Mouse (Mus musculus) hindbrain, embryonic 15.5 days (tissue): Measurements from ENCODE around the gene Cfap161. TPM values are rescaled to one million over a fixed set of nuclear protein-coding genes. Genes with fewer than 3 reads are reported as not detected.

Experiments
- ATAC-seq: fragments of 200-750 bp; cut with Nextera tagmentation; 2 replicates; pipeline ENCODE4 v1.8.0; 2017; ENCODE audit warnings: low read depth, moderate number of reproducible peaks, moderate TSS enrichment; ENCODE audit not compliant: low FRiP score
- H3K27ac ChIP-seq: fragments of 300-500 bp; sonication (generic); replicated peaks from 2 replicates; pipeline ENCODE4 v1.5.1; 2015; ENCODE audit warnings: mild to moderate bottlenecking, inconsistent platforms
- H3K27me3 ChIP-seq: fragments of 300-500 bp; sonication (generic); 2 replicates; pipeline ENCODE4 v1.6.1; 2015; ENCODE audit warnings: control low read depth, inconsistent platforms
- H3K36me3 ChIP-seq: fragments of 300-500 bp; sonication (generic); 2 replicates; pipeline ENCODE4 v1.6.1; 2015; ENCODE audit warnings: control low read depth, inconsistent platforms
- H3K4me1 ChIP-seq: fragments of 300-500 bp; sonication (generic); replicated peaks from 2 replicates; pipeline ENCODE4 v1.6.1; 2015; ENCODE audit warnings: control low read depth, inconsistent platforms
- H3K4me2 ChIP-seq: fragments of 300-500 bp; sonication (generic); 2 replicates; pipeline ENCODE4 v1.6.1; 2015; ENCODE audit warnings: moderate library complexity, mild to moderate bottlenecking, inconsistent platforms
- H3K4me3 ChIP-seq: fragments of 300-500 bp; sonication (generic); 2 replicates; pipeline ENCODE4 v1.5.1; 2015; ENCODE audit warnings: mild to moderate bottlenecking, inconsistent platforms
- H3K9ac ChIP-seq: fragments of 300-500 bp; sonication (generic); 2 replicates; pipeline ENCODE4 v1.6.1; 2015; ENCODE audit warnings: inconsistent platforms
- H3K9me3 ChIP-seq: fragments of 300-500 bp; sonication (generic); 2 replicates; pipeline ENCODE4 v1.6.1; 2016; ENCODE audit warnings: control low read depth, inconsistent platforms
- WGBS: fragments of 180-500 bp; shearing (Covaris S2); methylation state at CpG from one replicate; pipeline ENCODE4 v1.1.7; 2015; 5-methylcytosine and 5-hydroxymethylcytosine counted together
- polyA plus RNA-seq: library from polyadenylated mRNA; unstranded; fragments of >200 nt; fragmentation: Nextera tagmentation; extraction: Ambion mirVana; gene quantifications from 2 replicates; pipeline ENCODE4 v1.2.1, GENCODE M21; 2015

The Cfap161 gene
- polyA plus RNA-seq, 1 experiment from 2014 or later: 2.2 TPM

DNA sequence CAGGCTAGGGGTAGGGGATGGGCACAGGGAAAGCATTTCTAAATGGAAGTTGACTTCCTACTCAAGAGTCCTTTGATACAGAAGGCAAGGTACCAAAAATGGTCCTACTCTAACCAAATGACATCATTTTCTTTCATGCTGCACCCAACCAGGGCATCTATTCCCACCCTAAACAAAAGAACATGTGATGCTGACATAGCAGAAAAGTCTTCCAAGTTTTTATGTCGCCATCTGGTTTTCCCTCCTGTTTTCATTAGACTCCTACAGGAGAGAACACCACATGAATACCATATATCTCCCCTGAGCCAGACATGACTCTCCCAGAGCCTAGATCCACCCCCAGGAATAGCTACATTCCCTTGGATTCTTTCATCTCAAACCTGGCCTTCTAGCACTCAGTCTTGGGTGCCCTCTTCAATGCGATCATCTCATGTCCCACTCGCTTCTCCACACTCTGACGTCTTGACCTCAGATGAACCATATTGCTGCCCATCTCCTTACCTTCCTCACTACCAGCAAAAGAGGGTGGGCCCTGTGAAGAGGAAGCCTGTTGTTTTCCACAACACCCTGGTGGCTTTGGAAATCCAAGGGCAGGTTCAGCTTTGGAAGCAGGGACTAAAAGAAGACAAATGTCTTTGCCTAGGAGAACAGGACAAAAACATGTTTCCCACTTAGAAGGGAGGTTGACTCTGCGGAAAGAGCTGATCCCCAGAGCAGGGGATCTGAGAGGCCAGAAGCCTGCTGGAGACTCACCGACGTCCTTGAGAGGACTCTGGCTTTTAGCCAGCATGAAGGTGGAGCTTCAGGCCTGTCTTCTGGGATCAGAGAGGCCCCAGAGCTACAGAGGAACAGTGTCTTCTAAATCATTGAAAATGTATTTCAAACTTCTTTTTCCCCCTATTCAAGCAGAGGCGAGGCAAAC is 6.1 kb upstream of the Cfap161 start:
- Histone ChIP-seq H3K9me3 (no peaks in the 10 kb centered on the region), H3K4me2 (no peak overlapping the region), H3K4me1 (no peaks in the 10 kb centered on the region), H3K27me3 (no peaks in the 10 kb centered on the region), H3K27ac (no peak overlapping the region), H3K36me3 (no peaks in the 10 kb centered on the region), H3K9ac (no peak overlapping the region), H3K4me3 (no peak overlapping the region)
- WGBS: 78% methylated on average over 8 of the region's 8 CpGs
- ATAC-seq: no peak

DNA sequence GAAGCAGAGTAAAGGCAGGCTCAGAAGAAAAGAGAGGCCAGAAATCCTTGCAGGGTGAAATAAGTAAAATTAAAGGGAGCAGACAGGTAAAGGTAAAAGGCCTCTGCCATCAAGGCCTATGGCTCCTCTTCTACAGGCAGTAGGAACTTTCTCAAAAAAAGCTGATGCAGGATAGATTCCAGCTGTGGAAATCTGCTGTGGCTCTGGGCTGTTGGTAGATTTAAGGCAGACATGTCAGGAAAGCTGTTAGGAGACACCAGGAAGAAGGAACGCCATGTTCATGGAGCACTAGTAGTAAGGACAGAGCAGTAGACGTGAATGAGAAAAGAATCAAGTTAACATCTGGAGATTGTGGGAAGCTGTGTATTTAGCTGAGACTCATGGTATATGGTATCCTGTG is 5.4 kb upstream of the Cfap161 start:
- Histone ChIP-seq H3K4me2 (no peak overlapping the region), H3K9ac (no peak overlapping the region), H3K36me3 (no peaks in the 10 kb centered on the region), H3K9me3 (no peaks in the 10 kb centered on the region), H3K4me3 (no peak overlapping the region), H3K27ac (no peak overlapping the region), H3K4me1 (no peaks in the 10 kb centered on the region), H3K27me3 (no peaks in the 10 kb centered on the region)
- 90% methylated on average over 2 of the region's 2 CpGs for WGBS
- ATAC-seq: no peak

DNA sequence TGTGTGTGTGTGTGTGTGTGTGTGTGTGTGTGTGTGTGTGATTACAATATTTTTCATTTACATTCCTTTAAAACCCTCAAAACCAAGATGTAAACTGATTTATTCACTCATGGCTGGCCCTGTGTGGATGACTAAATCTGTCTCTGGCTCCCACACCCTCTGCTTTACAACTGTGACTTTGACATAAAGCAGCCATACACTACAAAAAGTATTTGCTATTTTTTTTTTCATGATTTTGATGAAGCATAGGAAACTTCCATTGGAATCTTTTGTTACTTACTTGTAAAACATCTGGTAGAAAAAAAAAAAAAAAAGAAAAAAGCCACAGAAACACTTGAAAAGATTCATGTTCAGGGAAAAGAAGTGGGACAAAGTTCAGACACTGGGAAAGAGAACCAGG is 3.3 kb upstream of the Cfap161 start:
- Histone ChIP-seq H3K27me3 (no peaks in the 10 kb centered on the region), H3K4me3 (no peak overlapping the region), H3K9me3 (no peaks in the 10 kb centered on the region), H3K4me1 (peaks cover 5% of the 10 kb centered on the region; the same call in 1 of the 2 replicates), H3K4me2 (no peak overlapping the region), H3K36me3 (no peaks in the 10 kb centered on the region), H3K9ac (no peak overlapping the region), H3K27ac (no peak overlapping the region)
- no peak for ATAC-seq

DNA sequence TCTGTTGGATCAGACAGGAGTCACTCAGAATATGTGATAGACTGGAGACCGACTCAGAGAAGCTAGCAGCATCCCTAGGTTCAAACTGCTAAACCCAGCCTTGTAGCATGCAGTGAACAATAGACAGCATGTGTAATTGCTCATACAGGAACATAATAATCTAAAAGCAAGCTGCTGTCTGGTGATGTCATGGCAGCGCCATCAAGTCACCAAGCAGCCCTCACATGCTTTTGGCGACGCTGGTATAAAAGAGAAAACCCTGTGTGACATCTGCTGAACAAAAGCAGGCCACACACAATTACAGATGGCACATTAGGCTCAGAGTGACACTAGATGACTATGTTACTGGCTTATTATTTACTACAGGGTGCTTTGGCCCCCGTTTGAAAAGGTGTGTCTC is 1.5 kb upstream of the Cfap161 start:
- H3K4me2 ChIP-seq: no peak overlapping the region
- no peak overlapping the region for H3K9ac ChIP-seq
- ATAC-seq: no peak
- 33% methylated on average over 5 of the region's 5 CpGs for WGBS
- H3K4me1 ChIP-seq: peaks cover 5% of the 10 kb centered on the region; the same call in 1 of the 2 replicates
- no peaks in the 10 kb centered on the region for H3K9me3 ChIP-seq
- H3K4me3 ChIP-seq: no peak overlapping the region
- no peak overlapping the region for H3K27ac ChIP-seq
- no peaks in the 10 kb centered on the region for H3K36me3 ChIP-seq
- no peaks in the 10 kb centered on the region for H3K27me3 ChIP-seq

DNA sequence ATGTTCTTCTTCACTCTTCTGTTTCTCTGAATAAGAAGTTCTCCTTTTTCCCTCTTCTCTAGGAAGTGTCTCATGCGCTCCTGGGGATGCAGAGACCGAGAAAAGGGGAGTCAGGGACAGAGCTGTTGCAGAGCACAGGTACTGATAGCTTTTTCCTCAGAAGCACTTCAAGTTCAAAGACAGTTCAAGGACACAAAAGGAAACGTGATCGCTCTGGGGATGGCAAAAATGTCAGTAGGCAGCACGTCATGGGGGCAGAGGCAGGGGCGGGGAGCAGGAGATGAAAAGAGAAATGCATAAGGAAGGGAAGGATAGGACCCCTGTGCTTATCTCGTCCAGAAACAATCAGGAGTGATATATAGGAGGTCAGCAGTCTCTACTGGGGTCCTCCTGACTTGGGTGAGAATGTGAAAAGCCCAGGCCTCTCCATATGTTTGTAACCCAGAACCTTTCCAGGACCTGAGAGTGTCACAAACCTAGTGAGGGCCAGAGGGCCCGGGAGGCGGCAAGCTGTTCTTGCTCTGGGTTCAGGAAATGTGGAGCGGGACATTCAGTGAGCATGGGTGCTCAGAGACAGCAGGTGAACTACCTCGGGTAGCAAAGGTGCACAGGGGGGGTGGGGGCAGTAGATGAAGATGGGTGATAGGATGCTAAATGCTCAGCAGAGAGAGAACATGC is 535 bp downstream of the Cfap161 start:
- H3K9ac ChIP-seq: no peak overlapping the region
- 49% methylated on average over 11 of the region's 11 CpGs for WGBS
- H3K4me2 ChIP-seq: peak overlapping the region; percentile 49
- no peak overlapping the region for H3K27ac ChIP-seq
- no peak overlapping the region for H3K4me3 ChIP-seq
- H3K9me3 ChIP-seq: no peaks in the 10 kb centered on the region
- no peaks in the 10 kb centered on the region for H3K36me3 ChIP-seq
- H3K4me1 ChIP-seq: peaks cover 5% of the 10 kb centered on the region; the same call in 1 of the 2 replicates
- peak; percentile 17; the same call in 1 of the 2 replicates for ATAC-seq
- no peaks in the 10 kb centered on the region for H3K27me3 ChIP-seq

DNA sequence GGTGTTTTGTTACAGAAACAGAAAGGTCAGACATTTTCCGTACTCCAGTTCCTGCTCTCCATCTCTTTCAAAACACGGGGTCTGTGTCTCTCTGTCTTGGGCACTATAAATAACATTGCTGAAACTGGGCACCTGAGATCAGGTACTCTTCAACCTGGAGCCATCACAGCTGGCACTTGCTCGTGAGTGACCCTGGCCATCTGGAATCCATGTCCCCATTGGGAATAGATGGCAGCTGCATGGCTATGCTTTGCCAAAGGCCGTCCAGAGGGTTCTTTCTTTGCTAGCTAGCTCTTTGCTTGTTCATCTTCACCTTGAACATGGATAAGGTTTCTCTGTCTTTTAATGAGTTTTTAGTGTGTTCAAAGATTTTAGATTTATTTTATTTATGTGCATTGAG is 13.8 kb downstream of the Cfap161 start:
- no peak for ATAC-seq
- 79% methylated on average over 4 of the region's 4 CpGs for WGBS
- Histone ChIP-seq H3K27ac (no peak overlapping the region), H3K9ac (no peak overlapping the region), H3K36me3 (no peaks in the 10 kb centered on the region), H3K9me3 (no peaks in the 10 kb centered on the region), H3K27me3 (no peaks in the 10 kb centered on the region), H3K4me2 (no peak overlapping the region), H3K4me3 (no peak overlapping the region), H3K4me1 (no peaks in the 10 kb centered on the region)

DNA sequence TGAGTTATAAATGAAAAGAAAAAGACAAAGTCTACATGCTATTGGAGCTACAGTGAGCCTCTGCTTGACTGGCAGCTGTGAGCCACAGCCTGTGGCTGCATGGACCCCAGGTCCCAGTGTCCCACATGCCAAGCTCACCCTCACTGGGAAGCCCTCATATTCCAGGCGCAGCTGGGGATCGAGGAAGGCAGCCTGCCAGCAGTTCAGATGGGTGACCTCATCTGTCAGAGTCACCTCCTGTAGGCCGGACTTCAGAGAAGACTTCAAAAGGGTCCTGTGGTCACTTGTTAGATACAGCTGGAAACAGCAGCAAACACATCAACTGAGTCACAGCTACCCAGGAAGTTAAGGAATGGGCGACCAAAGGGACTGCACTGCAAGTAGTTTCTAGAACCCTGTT is 14.7 kb downstream of the Cfap161 start:
- no peaks in the 10 kb centered on the region for H3K27me3 ChIP-seq
- 82% methylated on average over 4 of the region's 4 CpGs for WGBS
- no peak overlapping the region for H3K27ac ChIP-seq
- H3K4me2 ChIP-seq: no peak overlapping the region
- H3K4me3 ChIP-seq: no peak overlapping the region
- no peaks in the 10 kb centered on the region for H3K36me3 ChIP-seq
- no peaks in the 10 kb centered on the region for H3K9me3 ChIP-seq
- no peak for ATAC-seq
- H3K9ac ChIP-seq: no peak overlapping the region
- H3K4me1 ChIP-seq: no peaks in the 10 kb centered on the region

DNA sequence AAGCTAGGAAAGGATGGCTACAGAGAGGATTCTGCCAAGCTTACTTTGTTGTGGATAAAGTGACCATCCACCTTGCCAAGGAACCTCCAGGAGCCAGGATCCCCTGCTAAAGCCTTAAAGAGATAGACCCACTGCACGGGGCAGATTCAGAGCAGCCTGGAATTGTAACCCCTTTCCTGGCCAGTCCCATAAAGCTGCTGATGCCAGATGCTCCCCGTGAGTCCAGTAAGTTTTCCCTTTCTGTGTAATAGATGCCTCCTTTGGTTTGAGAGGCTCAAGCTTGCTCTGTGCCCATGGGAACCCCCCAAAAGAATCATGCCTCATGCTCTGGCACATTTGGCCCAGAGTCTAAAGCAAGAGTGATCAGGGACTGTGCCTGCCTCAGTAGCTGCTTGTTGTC is 15.7 kb downstream of the Cfap161 start:
- Histone ChIP-seq H3K9me3 (no peaks in the 10 kb centered on the region), H3K27me3 (no peaks in the 10 kb centered on the region), H3K4me1 (no peaks in the 10 kb centered on the region), H3K9ac (no peak overlapping the region), H3K36me3 (no peaks in the 10 kb centered on the region), H3K27ac (no peak overlapping the region), H3K4me2 (no peak overlapping the region), H3K4me3 (no peak overlapping the region)
- WGBS: 67% methylated on average over 2 of the region's 2 CpGs
- no peak for ATAC-seq

DNA sequence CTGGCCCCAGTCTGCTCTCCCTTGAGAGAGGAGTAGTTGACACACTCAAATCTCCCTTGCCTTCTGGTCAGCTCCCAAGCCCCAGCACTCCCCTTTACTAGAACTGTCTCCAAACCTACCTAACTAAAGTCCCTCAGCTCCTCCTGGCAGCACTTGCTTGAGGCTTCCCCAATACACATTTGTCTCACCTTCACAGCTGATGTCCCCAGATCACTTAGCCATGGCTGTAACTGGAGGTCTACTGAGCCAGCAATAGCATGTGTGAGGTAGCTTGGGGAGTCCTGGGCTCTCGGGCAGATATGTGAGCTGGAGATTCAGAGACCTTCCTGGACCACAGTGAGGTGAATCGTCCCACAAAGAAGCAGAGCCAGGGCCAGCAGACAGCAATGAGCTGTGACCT is 16.2 kb downstream of the Cfap161 start:
- Histone ChIP-seq H3K27me3 (no peaks in the 10 kb centered on the region), H3K4me1 (no peaks in the 10 kb centered on the region), H3K4me2 (no peak overlapping the region), H3K4me3 (no peak overlapping the region), H3K9me3 (no peaks in the 10 kb centered on the region), H3K27ac (no peak overlapping the region), H3K9ac (no peak overlapping the region), H3K36me3 (no peaks in the 10 kb centered on the region)
- no peak for ATAC-seq
- 77% methylated on average over 2 of the region's 2 CpGs for WGBS

DNA sequence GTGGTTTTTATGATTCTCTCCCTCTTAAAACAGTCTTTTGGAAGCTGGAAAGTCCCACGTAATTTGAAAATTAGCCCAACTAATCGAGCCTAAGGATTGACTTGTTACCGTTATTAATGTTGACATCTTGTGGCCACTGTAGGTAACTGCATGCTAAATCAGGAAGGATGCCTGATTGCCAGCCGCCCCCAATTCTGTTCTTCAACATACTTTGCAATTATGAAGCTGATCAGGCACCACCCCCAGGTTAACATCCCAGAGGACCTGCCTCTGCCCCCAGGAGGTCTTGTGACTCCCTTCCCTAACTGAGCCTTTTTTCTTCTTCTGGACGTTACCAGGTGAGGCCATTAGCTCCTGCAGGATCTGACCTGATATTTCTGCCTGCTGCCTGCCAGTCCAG is 20.0 kb downstream of the Cfap161 start:
- H3K4me1 ChIP-seq: no peaks in the 10 kb centered on the region
- no peaks in the 10 kb centered on the region for H3K27me3 ChIP-seq
- H3K36me3 ChIP-seq: no peaks in the 10 kb centered on the region
- H3K9ac ChIP-seq: no peak overlapping the region
- no peaks in the 10 kb centered on the region for H3K9me3 ChIP-seq
- 0 out of 2 replicates have a peak overlapping the region, but pooled peaks have one; percentile 29 for H3K4me2 ChIP-seq
- H3K4me3 ChIP-seq: no peak overlapping the region
- 29% methylated on average over 5 of the region's 5 CpGs for WGBS
- H3K27ac ChIP-seq: no peak overlapping the region
- no peak for ATAC-seq

DNA sequence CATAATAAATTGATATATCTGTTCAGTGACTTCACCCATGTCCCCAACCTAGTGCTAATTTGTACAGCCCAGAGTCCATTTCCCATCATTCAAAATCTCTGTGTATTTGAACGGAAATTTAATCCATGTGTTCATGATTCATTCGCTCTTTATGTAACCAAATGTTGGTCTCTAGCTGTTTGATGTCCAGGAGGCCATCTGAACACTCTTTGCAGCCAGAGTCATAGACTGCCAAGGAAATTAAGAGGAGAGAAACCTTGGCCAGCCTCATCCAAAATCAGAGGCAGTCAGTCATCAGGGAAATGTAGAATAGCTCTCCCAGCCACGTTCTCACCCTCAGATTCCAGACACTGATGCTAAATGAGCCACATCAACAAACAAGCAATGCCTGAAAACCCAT is 31.0 kb downstream of the Cfap161 start:
- H3K4me1 ChIP-seq: no peaks in the 10 kb centered on the region
- 70% methylated on average over 3 of the region's 3 CpGs for WGBS
- H3K27me3 ChIP-seq: no peaks in the 10 kb centered on the region
- H3K27ac ChIP-seq: no peak overlapping the region
- no peak for ATAC-seq
- H3K4me2 ChIP-seq: no peak overlapping the region
- no peak overlapping the region for H3K9ac ChIP-seq
- H3K36me3 ChIP-seq: no peaks in the 10 kb centered on the region
- no peaks in the 10 kb centered on the region for H3K9me3 ChIP-seq
- no peak overlapping the region for H3K4me3 ChIP-seq

DNA sequence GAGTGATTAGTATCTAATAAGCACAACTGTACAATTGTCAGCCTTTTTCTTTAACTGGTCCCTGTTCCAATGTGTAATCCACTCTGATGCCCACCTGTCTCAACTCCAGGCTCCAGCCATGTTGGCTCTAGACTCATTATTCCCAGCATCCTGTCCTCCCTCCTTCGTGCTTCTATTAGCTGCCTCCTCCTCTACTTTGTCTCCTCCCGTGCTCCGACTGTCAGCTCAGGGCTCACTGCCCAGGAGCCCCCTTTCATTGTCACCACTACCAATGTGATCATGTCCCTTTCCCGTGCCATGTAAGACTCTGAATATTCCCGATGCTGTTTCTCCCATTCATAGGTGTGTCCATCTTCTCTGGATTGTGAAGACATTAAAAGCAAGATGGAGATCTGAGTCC is 32.3 kb downstream of the Cfap161 start:
- no peaks in the 10 kb centered on the region for H3K4me1 ChIP-seq

More for the DNA sequence above, 32.3 kb downstream of the Cfap161 start:
- Histone ChIP-seq H3K27me3 (no peaks in the 10 kb centered on the region), H3K27ac (no peak overlapping the region), H3K4me3 (no peak overlapping the region), H3K36me3 (no peaks in the 10 kb centered on the region), H3K4me2 (no peak overlapping the region), H3K9me3 (no peaks in the 10 kb centered on the region), H3K9ac (no peak overlapping the region)
- WGBS: 77% methylated on average over 5 of the region's 5 CpGs
- ATAC-seq: no peak
